Mouse (Mus musculus) megakaryocyte, embryonic 14.5 days (primary cell): ENCODE results near the gene Col25a1.

Source experiments
- FLI1 ChIP-seq: IDR thresholded peaks from 2 replicates; pipeline ENCODE4 v1.6.1; 2012; ENCODE audit warnings: low read length, inconsistent platforms, mixed read lengths
- GATA1 ChIP-seq: IDR thresholded peaks from 3 replicates; pipeline ENCODE4 v1.6.1; 2012; ENCODE audit warnings: mixed read lengths, low read length, inconsistent platforms, borderline replicate concordance

DNA sequence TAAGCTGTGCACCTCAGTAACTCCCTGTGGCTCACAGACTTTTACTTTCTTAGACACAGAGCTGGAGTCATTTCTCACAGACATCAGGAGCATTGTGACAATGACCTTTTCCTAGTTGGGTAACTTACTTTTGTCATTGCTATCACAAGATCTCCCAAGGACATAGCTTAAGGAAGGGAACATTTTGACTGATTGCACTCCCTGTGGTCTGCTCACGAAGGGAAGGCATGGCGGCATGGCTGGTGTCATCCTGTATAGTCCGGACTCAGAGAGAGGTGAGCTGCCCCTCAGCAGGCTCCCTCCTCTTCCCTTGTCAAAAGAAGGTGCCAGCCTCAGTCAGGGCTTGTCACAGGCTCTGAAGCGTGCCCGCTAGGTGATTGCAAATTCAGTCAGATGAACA is 160.6 kb downstream of the Col25a1 start:
- TF ChIP-seq GATA1 (no peak), FLI1 (no peak)
